Mouse (Mus musculus): ENCODE results near the gene Mlec.
"Not testable (repeated sequence)": the region's sequence is repeated elsewhere in the genome, so short reads cannot be mapped to it uniquely, and the experiment has no call there.

Mlec gene

GRCm38 (mm10) chr5:115179596-115179995, 21.6 kb upstream of the Mlec start:
- no peak for DNase-seq (ENCODE audit: low spot score in 2 of 2)

- no peak for DNase-seq (ENCODE audit: low spot score in 2 of 2)
Measured at GRCm38 (mm10) chr5:115177866-115178265, 19.9 kb upstream of the Mlec start.

- no peak for DNase-seq (ENCODE audit: low spot score in 2 of 2)
Measured at GRCm38 (mm10) chr5:115174554-115174953, 16.6 kb upstream of the Mlec start.

GRCm38 (mm10) chr5:115170150-115170549, 12.2 kb upstream of the Mlec start:
- DNase-seq (ENCODE audit: low spot score in 2 of 2): no peak

GRCm38 (mm10) chr5:115168641-115169415, 10.8 kb upstream of the Mlec start:
- no peak for DNase-seq (ENCODE audit: low spot score in 2 of 2)

- peak; percentile 38 to 51 for DNase-seq (ENCODE audit: low spot score in 2 of 2)
Measured at GRCm38 (mm10) chr5:115167396-115167795, 9.4 kb upstream of the Mlec start.

- DNase-seq (ENCODE audit: low spot score in 2 of 2): no peak
Measured at GRCm38 (mm10) chr5:115166815-115167194, 8.8 kb upstream of the Mlec start.

GRCm38 (mm10) chr5:115165895-115166814, 8.2 kb upstream of the Mlec start:
- no peak for DNase-seq (ENCODE audit: low spot score in 2 of 2)

- no peak for DNase-seq (ENCODE audit: low spot score in 2 of 2)
Measured at GRCm38 (mm10) chr5:115165351-115165750, 7.4 kb upstream of the Mlec start.

- DNase-seq (ENCODE audit: low spot score in 2 of 2): not testable (repeated sequence)
Measured at GRCm38 (mm10) chr5:115164446-115164845, 6.5 kb upstream of the Mlec start.

- DNase-seq (ENCODE audit: low spot score in 2 of 2): peak; percentile 34 to 56
Measured at GRCm38 (mm10) chr5:115163563-115163962, 5.6 kb upstream of the Mlec start.

- DNase-seq (ENCODE audit: low spot score in 2 of 2): not testable (repeated sequence)
Measured at GRCm38 (mm10) chr5:115161940-115162279, 3.9 kb upstream of the Mlec start.

- no peak for DNase-seq (ENCODE audit: low spot score in 2 of 2)
Measured at GRCm38 (mm10) chr5:115161064-115161939, 3.3 kb upstream of the Mlec start.

- no peak for DNase-seq (ENCODE audit: low spot score in 2 of 2)
Measured at GRCm38 (mm10) chr5:115160655-115161054, 2.7 kb upstream of the Mlec start.

- no peak for DNase-seq (ENCODE audit: low spot score in 2 of 2)
Measured at GRCm38 (mm10) chr5:115159165-115159564, 1.2 kb upstream of the Mlec start.

GRCm38 (mm10) chr5:115156933-115157589, 918 bp downstream of the Mlec start:
- no peak for DNase-seq (ENCODE audit: low spot score in 2 of 2)

- no peak for DNase-seq (ENCODE audit: low spot score in 2 of 2)
Measured at GRCm38 (mm10) chr5:115156401-115156800, 1.6 kb downstream of the Mlec start.

- peak in 1 of 2 experiments; percentile 30 for DNase-seq (ENCODE audit: low spot score in 2 of 2)
Measured at GRCm38 (mm10) chr5:115155831-115156230, 2.1 kb downstream of the Mlec start.

- DNase-seq (ENCODE audit: low spot score in 2 of 2): no peak
Measured at GRCm38 (mm10) chr5:115155156-115155631, 2.8 kb downstream of the Mlec start.

GRCm38 (mm10) chr5:115152132-115152956, 5.6 kb downstream of the Mlec start:
- DNase-seq (ENCODE audit: low spot score in 2 of 2): no peak

All from spleen, postnatal 14 days (tissue).